Comparison of ENCODE assay signal across 22 mouse cellular contexts in the genomic region with DNA sequence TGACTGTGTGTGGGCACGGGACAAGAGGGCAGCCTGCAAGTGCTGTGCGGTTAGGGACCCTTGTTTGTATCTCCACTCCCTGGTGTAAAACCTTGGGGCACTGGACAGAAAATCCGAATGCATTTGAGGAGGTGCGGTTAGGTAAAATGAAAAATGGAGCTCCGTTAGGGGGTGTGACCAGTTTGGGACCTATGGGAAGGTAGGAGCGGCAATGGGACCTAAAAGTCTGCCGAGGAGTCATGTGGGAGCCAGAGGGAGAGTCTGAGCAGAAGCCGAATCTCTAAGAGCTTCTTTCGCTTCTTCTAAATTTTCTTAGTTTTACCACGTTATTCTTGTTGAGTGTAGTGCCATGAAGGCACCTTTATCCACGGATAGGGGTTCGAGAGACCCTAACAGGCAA. TPM values are rescaled to one million over a fixed set of nuclear protein-coding genes. Genes with fewer than 3 reads are reported as not detected.
A peak's percentile ranks its signal among the peaks of the same experiment; 100 is the strongest.
DNase-seq lines count a peak whose midpoint lies in the region; ATAC-seq and TF ChIP-seq lines count a peak whose summit lies in the region.
"Had no signal": no experiment of that assay in that cellular context is flagged by ENCODE, and none has a peak within 500 bp of the region (broad histone marks: within the 10 kb centered on the region; RNA-seq: fewer than 3 reads in every experiment).

No protein-coding gene starts in this region.

- no peaks in the 10 kb centered on the region for H3K9me3 ChIP-seq in E14TG2a.4 (ENCODE audit: low read length)
- no peaks in the 10 kb centered on the region for H3K9me3 ChIP-seq in ES-Bruce4 (replicated peaks; ENCODE audit: control insufficient read depth, insufficient read depth, low read length, poor library complexity, severe bottlenecking)
- no peaks in the 10 kb centered on the region for H3K9me3 ChIP-seq in midbrain, embryonic 16.5 days (replicated peaks; ENCODE audit: control insufficient read depth, low read length, poor library complexity, severe bottlenecking)
- H3K9me3 ChIP-seq: embryonic facial prominence, embryonic 10.5 days; embryonic facial prominence, embryonic 12.5 days; forebrain, embryonic 13.5 days; forebrain, embryonic 15.5 days had no signal

- TF ChIP-seq CTCF in E14TG2a.4 (conservative IDR thresholded peaks at IDR 0.05; ENCODE audit: low read length) (no peak), ES-Bruce4 (IDR thresholded peaks at IDR 0.05; ENCODE audit: low read depth, low read length) (no peak)

- H3K9ac ChIP-seq in ES-Bruce4 (ENCODE audit: low read depth, poor library complexity, severe bottlenecking): peak overlapping the region; percentile 28; the same call in 1 of the 2 replicates
- H3K9ac ChIP-seq in midbrain, embryonic 16.5 days (ENCODE audit: low read depth, low read length): no peak overlapping the region
- H3K9ac ChIP-seq: embryonic facial prominence, embryonic 12.5 days; forebrain, embryonic 13.5 days; forebrain, embryonic 15.5 days; forebrain, postnatal 0 days had no signal

- peaks cover 10% of the 10 kb centered on the region for H3K27me3 ChIP-seq in E14TG2a.4 (ENCODE audit: insufficient read depth, low read length)
- no peaks in the 10 kb centered on the region for H3K27me3 ChIP-seq in ES-Bruce4 (ENCODE audit: control insufficient read depth, insufficient read depth, low read length, poor library complexity, severe bottlenecking)
- peaks cover 9% of the 10 kb centered on the region for H3K27me3 ChIP-seq in midbrain, embryonic 16.5 days (ENCODE audit: control insufficient read depth, insufficient read depth, low read depth, low read length)
- H3K27me3 ChIP-seq: forebrain, embryonic 15.5 days; Patski had no signal

- H3K4me2 ChIP-seq in midbrain, embryonic 16.5 days (ENCODE audit: low read length): no peak overlapping the region
- H3K4me2 ChIP-seq: embryonic facial prominence, embryonic 12.5 days; forebrain, embryonic 13.5 days; forebrain, embryonic 15.5 days had no signal

- peaks cover 18% of the 10 kb centered on the region for H3K36me3 ChIP-seq in E14TG2a.4 (ENCODE audit: insufficient read depth, low read length)
- no peaks in the 10 kb centered on the region; the same call in 1 of the 2 replicates for H3K36me3 ChIP-seq in ES-Bruce4 (ENCODE audit: control insufficient read depth, insufficient read depth, low read length, poor library complexity, severe bottlenecking)
- H3K36me3 ChIP-seq in midbrain, embryonic 16.5 days (ENCODE audit: control insufficient read depth, insufficient read depth, low read length): no peaks in the 10 kb centered on the region
- H3K36me3 ChIP-seq: embryonic facial prominence, embryonic 10.5 days; embryonic facial prominence, embryonic 12.5 days; forebrain, embryonic 15.5 days; G1E had no signal

- ATAC-seq in midbrain, embryonic 16.5 days: no peak
- ATAC-seq: activated CD4-positive, CD25-positive, alpha-beta regulatory T cell, adult 4 months; forebrain, embryonic 13.5 days; forebrain, embryonic 15.5 days; forebrain, postnatal 0 days; Patski had no signal

- DNase-seq in R1 (ENCODE audit: low read depth, low spot score): peak; percentile 70
- DNase-seq in heart, postnatal 4 days: no peak
- no peak for DNase-seq in kidney, adult 8-10 months
- DNase-seq: adrenal gland, adult 8-10 months; adrenal gland, postnatal 14 days; adrenal gland, postnatal 36 days; cerebellum, adult 11-12 months; cerebellum, adult 2 months; cerebellum, adult 9-10 months; cerebellum, postnatal 10 days; cerebellum, postnatal 25 days; forebrain, postnatal 0 days had no signal

- peak overlapping the region; percentile 51 for H3K4me3 ChIP-seq in E14TG2a.4 (replicated peaks; ENCODE audit: low read length)
- H3K4me3 ChIP-seq in ES-Bruce4 (ENCODE audit: low read depth, low read length): no peak overlapping the region
- H3K4me3 ChIP-seq in midbrain, embryonic 16.5 days (ENCODE audit: low read depth, low read length): no peak overlapping the region
- H3K4me3 ChIP-seq: embryonic facial prominence, embryonic 10.5 days; embryonic facial prominence, embryonic 12.5 days; forebrain, embryonic 13.5 days; forebrain, embryonic 15.5 days had no signal

- H3K27ac ChIP-seq in ES-Bruce4 (ENCODE audit: insufficient read depth, low read length): no peak overlapping the region
- no peak overlapping the region for H3K27ac ChIP-seq in midbrain, embryonic 16.5 days (ENCODE audit: low read length)
- H3K27ac ChIP-seq: embryonic facial prominence, embryonic 10.5 days; embryonic facial prominence, embryonic 12.5 days; forebrain, embryonic 13.5 days; forebrain, embryonic 15.5 days had no signal

- no peak for TF ChIP-seq EP300 in ES-Bruce4 (IDR thresholded peaks at IDR 0.05; ENCODE audit: insufficient read depth, low read depth, low read length)

- 89% methylated on average over 12 of the region's 12 CpGs for WGBS in midbrain, embryonic 16.5 days

- no peak for TF ChIP-seq POLR2A in ES-Bruce4 (IDR thresholded peaks at IDR 0.05; ENCODE audit: insufficient read depth, low read length)

- H3K4me1 ChIP-seq in E14TG2a.4 (replicated peaks; ENCODE audit: low read depth, low read length) (peaks cover 78% of the 10 kb centered on the region), ES-Bruce4 (ENCODE audit: control insufficient read depth, insufficient read depth, low read length) (peaks cover 2% of the 10 kb centered on the region)
- peaks cover 5% of the 10 kb centered on the region; the same call in 1 of the 2 replicates for H3K4me1 ChIP-seq in midbrain, embryonic 16.5 days (ENCODE audit: control insufficient read depth, insufficient read depth, low read length)

RNA-seq across cellular contexts. Expression of gene Cd9, which starts 1.8 kb away (rescaled TPM):
- polyA plus RNA-seq in ES-Bruce4 (2011; ENCODE audit: insufficient read depth, insufficient read length, low read depth, missing spikeins): 417 and 439 TPM in 2 replicates
- total RNA-seq in heart, postnatal 4 days (2021): 10 to 100 TPM; 72.4 to 73.3 TPM
- polyA plus RNA-seq in midbrain, embryonic 16.5 days (2015; fragmentation: Nextera tagmentation; extraction: Ambion mirVana): 61.7 and 88.0 TPM in 2 replicates
- total RNA-seq: G1E had no signal
- polyA plus RNA-seq: G1E had no signal

RNA-seq across cellular contexts. Expression of gene Vwf, which starts 50.2 kb away (rescaled TPM):
- polyA plus RNA-seq in ES-Bruce4 (2011; ENCODE audit: insufficient read depth, insufficient read length, low read depth, missing spikeins): 2.7 and 3.2 TPM in 2 replicates
- total RNA-seq in heart, postnatal 4 days (2021): 10 to 100 TPM; 86.0 to 87.2 TPM
- polyA plus RNA-seq in midbrain, embryonic 16.5 days (2015; fragmentation: Nextera tagmentation; extraction: Ambion mirVana): 8.4 and 9.8 TPM in 2 replicates
